24 mouse cellular contexts compared by ENCODE assay signal in the genomic region with DNA sequence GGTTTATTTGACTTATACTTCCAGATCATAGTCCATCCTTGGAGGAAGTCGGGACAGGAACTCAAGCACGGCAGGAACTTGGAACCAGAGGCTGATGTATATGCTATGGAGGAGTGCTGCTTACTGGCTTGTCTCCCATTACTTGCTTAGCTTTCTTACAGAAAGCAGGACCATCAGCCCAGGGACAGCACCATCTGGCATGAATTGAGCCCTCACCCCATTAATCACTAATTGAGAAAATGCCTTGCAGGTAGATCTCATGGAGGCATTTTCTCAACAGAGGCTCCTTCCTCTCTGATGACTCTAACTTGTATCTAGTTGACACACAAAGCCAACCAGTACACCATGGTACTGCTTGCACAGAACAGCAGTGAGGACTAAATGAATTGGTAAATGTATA. TPM values are rescaled to one million over a fixed set of nuclear protein-coding genes. Genes with fewer than 3 reads are reported as not detected.
"Had no signal": no experiment of that assay in that cellular context is flagged by ENCODE, and none has a peak within 500 bp of the region (broad histone marks: within the 10 kb centered on the region; RNA-seq: fewer than 3 reads in every experiment).

No protein-coding gene starts in this region.

- H3K36me3 ChIP-seq: heart, embryonic 13.5 days; heart, embryonic 15.5 days; hindbrain, embryonic 13.5 days; hindbrain, embryonic 15.5 days; kidney, embryonic 15.5 days; limb, embryonic 12.5 days; liver, embryonic 13.5 days; liver, embryonic 15.5 days had no signal

- H3K9me3 ChIP-seq: heart, embryonic 13.5 days; heart, embryonic 15.5 days; hindbrain, embryonic 13.5 days; hindbrain, embryonic 15.5 days; kidney, embryonic 15.5 days; limb, embryonic 12.5 days; liver, embryonic 13.5 days; liver, embryonic 15.5 days had no signal

- H3K27me3 ChIP-seq: heart, embryonic 13.5 days; heart, embryonic 15.5 days; hindbrain, embryonic 13.5 days; hindbrain, embryonic 15.5 days; kidney, embryonic 15.5 days; limb, embryonic 12.5 days; liver, embryonic 13.5 days; liver, embryonic 15.5 days had no signal

- H3K4me1 ChIP-seq: heart, embryonic 13.5 days; heart, embryonic 15.5 days; hindbrain, embryonic 13.5 days; hindbrain, embryonic 15.5 days; kidney, embryonic 15.5 days; liver, embryonic 13.5 days; liver, embryonic 15.5 days had no signal

- DNase-seq: gastrocnemius, postnatal 10 days; gastrocnemius, postnatal 36 days; heart, adult 2 months; heart, postnatal 14 days; heart, postnatal 36 days; kidney, adult 11 months; kidney, adult 2 months; kidney, adult 9 months; kidney, postnatal 14 days; kidney, postnatal 36 days; layer of hippocampus, adult 9-11 months; liver; liver, embryonic 13.5 days had no signal

- H3K4me3 ChIP-seq: heart, adult 2 months; heart, embryonic 13.5 days; heart, embryonic 15.5 days; hindbrain, embryonic 13.5 days; hindbrain, embryonic 15.5 days; kidney, embryonic 15.5 days; left cerebral cortex, adult 2 months; limb, embryonic 12.5 days; liver, embryonic 13.5 days; liver, embryonic 15.5 days had no signal

- H3K27ac ChIP-seq: heart, adult 2 months; heart, embryonic 13.5 days; heart, embryonic 15.5 days; hindbrain, embryonic 13.5 days; hindbrain, embryonic 15.5 days; hindbrain, postnatal 0 days; kidney, embryonic 15.5 days; kidney, postnatal 0 days; left cerebral cortex, adult 2 months; limb, embryonic 12.5 days; liver, embryonic 13.5 days; liver, embryonic 15.5 days had no signal

RNA-seq across cellular contexts. Expression of a gene that starts 34.6 kb away (rescaled TPM):
- total RNA-seq: hematopoietic stem cell, adult 5-6 weeks had no signal
